Mouse (Mus musculus) MEL (cell line): Measurements from ENCODE around the gene Gm42878.

Source experiments
- CHD2 ChIP-seq: IDR thresholded peaks from 2 replicates; pipeline ENCODE4 v1.6.1; 2011; ENCODE audit warnings: low read length, improper control_type of control experiment
- CTCF ChIP-seq, 3 experiments: IDR thresholded peaks in 2 of 3; conservative IDR thresholded peaks in 1 of 3; 2 replicates each; pipeline ENCODE4 v1.5.1; 2011 to 2012; ENCODE audit warnings: low read length in 3 of 3, low read depth in 2 of 3, mild to moderate bottlenecking in 2 of 3, improper control_type of control experiment in 1 of 3, inconsistent platforms in 1 of 3, mixed read lengths in 1 of 3, moderate library complexity in 1 of 3; ENCODE audit not compliant: control insufficient read depth in 1 of 3, insufficient read depth in 1 of 3, poor library complexity in 1 of 3, severe bottlenecking in 1 of 3
- NRF1 ChIP-seq: IDR thresholded peaks from 2 replicates; pipeline ENCODE4 v1.6.1; 2014; ENCODE audit warnings: low read depth, mild to moderate bottlenecking, inconsistent platforms, low read length, improper control_type of control experiment, moderate library complexity; ENCODE audit not compliant: poor library complexity, insufficient read depth, severe bottlenecking
- POLR2A ChIP-seq, 2 experiments: IDR thresholded peaks; 2 replicates each; pipeline ENCODE4 v1.6.1; 2011 to 2012; ENCODE audit warnings: low read length in 2 of 2, mild to moderate bottlenecking in 2 of 2, control low read depth in 1 of 2, improper control_type of control experiment in 1 of 2, low read depth in 1 of 2, moderate library complexity in 1 of 2; ENCODE audit not compliant: control insufficient read depth in 1 of 2, insufficient read depth in 1 of 2, poor library complexity in 1 of 2
- RCOR1 ChIP-seq: IDR thresholded peaks from 2 replicates; pipeline ENCODE4 v1.6.1; 2012; ENCODE audit warnings: low read depth, mild to moderate bottlenecking, inconsistent platforms, low read length, improper control_type of control experiment

GRCm38 (mm10) chr5:121500719-121501118, 44.6 kb downstream of the Gm42878 start:
- TF ChIP-seq POLR2A (IDR thresholded peaks at IDR 0.05; ENCODE audit: control insufficient read depth in 1 of 2, insufficient read depth in 1 of 2, low read depth in 1 of 2, low read length in 2 of 2, poor library complexity in 1 of 2) (no peak), CTCF (IDR thresholded peaks at IDR 0.05 in 2 of 3, conservative IDR thresholded peaks at IDR 0.05 in 1 of 3; ENCODE audit: control insufficient read depth in 1 of 3, insufficient read depth in 1 of 3, low read depth in 2 of 3, low read length in 3 of 3, poor library complexity in 1 of 3, severe bottlenecking in 1 of 3) (no peak), NRF1 (no peak), RCOR1 (no peak), CHD2 (no peak)
